Mouse (Mus musculus) lung, embryonic 16.5 days (tissue): ENCODE measurements around the gene Sppl2b. TPM values are rescaled to one million over a fixed set of nuclear protein-coding genes. Genes with fewer than 3 reads are reported as not detected.
A peak's percentile ranks its signal among the peaks of the same experiment; 100 is the strongest.

Source experiments
- ATAC-seq: fragments of 200-750 bp; cut with Nextera tagmentation; 2 replicates; pipeline ENCODE4 v1.8.0; 2017; ENCODE audit warnings: low read depth, mild to moderate bottlenecking, moderate library complexity
- H3K27ac ChIP-seq: fragments of 300-500 bp; sonication (generic); 2 replicates; pipeline ENCODE4 v1.5.1; 2014; ENCODE audit warnings: mild to moderate bottlenecking, control low read depth, low read length
- H3K27me3 ChIP-seq: fragments of 300-500 bp; sonication (generic); 2 replicates; pipeline ENCODE4 v1.6.1; 2014; ENCODE audit warnings: low read depth, low read length, mixed read lengths; ENCODE audit not compliant: control insufficient read depth, insufficient read depth
- H3K36me3 ChIP-seq: fragments of 300-500 bp; sonication (generic); 2 replicates; pipeline ENCODE4 v1.6.1; 2014; ENCODE audit warnings: low read length; ENCODE audit not compliant: control insufficient read depth, insufficient read depth
- H3K4me1 ChIP-seq: fragments of 300-500 bp; sonication (generic); replicated peaks from 2 replicates; pipeline ENCODE4 v1.6.1; 2014; ENCODE audit warnings: low read length, mixed read lengths; ENCODE audit not compliant: control insufficient read depth, insufficient read depth
- H3K4me2 ChIP-seq: fragments of 300-500 bp; sonication (generic); 2 replicates; pipeline ENCODE4 v1.6.1; 2014; ENCODE audit warnings: low read depth, low read length, control low read depth
- H3K4me3 ChIP-seq: fragments of 300-500 bp; sonication (generic); 2 replicates; pipeline ENCODE4 v1.5.1; 2014; ENCODE audit warnings: mild to moderate bottlenecking, low read length, control low read depth
- H3K9ac ChIP-seq: fragments of 300-500 bp; sonication (generic); 2 replicates; pipeline ENCODE4 v1.6.1; 2014; ENCODE audit warnings: low read length, control low read depth
- H3K9me3 ChIP-seq: fragments of 300-500 bp; sonication (generic); 2 replicates; pipeline ENCODE4 v1.6.1; 2016; ENCODE audit warnings: low read length; ENCODE audit not compliant: control insufficient read depth
- WGBS: fragments of 180-500 bp; shearing (Covaris S2); extraction: QIAGEN DNeasy Blood & Tissue Kit; methylation state at CpG from one replicate; pipeline ENCODE4 v1.1.7; 2014; 5-methylcytosine and 5-hydroxymethylcytosine counted together
- polyA plus RNA-seq: library from polyadenylated mRNA; unstranded; fragments of >200 nt; fragmentation: Nextera tagmentation; extraction: Ambion mirVana; gene quantifications from 2 replicates; pipeline ENCODE4 v1.2.1, GENCODE M21; 2015

Sppl2b gene
- polyA plus RNA-seq, 1 experiment from 2014 or later = 43.2 TPM

DNA sequence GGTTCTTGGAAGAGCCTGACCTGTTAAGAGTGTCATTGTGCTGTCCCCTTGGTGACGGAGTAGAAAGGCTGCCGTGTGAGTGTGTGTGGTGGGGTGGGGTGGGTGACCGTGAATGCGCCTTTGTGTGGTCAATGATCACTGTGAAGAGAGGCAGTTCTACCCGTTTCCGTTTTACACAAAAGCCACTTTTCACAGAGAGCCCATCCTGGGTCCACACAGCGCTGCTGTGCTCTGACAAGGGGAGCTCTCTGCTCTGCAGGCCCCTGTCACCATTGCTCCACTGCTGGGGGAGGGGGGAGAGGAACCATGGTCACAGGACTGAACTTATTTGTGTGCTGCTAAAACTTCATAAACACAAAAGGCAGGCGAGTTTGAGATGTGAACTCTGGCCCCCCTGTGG lies 2.3 kb downstream of the Sppl2b start:
- Histone ChIP-seq H3K4me2 (no peak overlapping the region), H3K4me3 (no peak overlapping the region), H3K27me3 (no peaks in the 10 kb centered on the region), H3K9me3 (no peaks in the 10 kb centered on the region), H3K27ac (peak overlapping the region; percentile 25), H3K36me3 (peaks cover 10% of the 10 kb centered on the region), H3K4me1 (peaks cover 27% of the 10 kb centered on the region), H3K9ac (peak overlapping the region; percentile 27)
- peak; percentile 26; the same call in 1 of the 2 replicates for ATAC-seq
- 48% methylated on average over 8 of the region's 8 CpGs for WGBS

DNA sequence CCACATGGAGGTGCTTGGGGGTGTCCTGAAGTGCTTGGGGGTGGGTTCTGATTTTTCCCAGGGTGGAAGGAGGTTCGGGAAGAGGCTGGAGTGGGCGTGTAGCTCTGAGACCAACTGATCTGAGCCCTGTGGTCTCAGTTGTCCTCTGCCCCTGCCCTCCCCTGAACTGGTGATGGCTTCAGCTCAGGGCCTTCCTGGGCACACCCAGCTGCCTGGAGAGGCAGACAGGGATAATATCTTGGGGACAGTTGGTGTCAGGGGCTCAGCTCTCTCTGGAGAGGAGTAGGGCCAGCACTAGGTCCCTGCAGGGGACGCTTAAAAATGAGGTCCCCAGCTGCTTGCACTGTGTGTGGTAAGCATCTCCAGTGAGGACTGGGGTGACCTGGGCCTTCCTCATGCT lies 2.8 kb downstream of the Sppl2b start:
- H3K27ac ChIP-seq = peak overlapping the region; percentile 25

DNA sequence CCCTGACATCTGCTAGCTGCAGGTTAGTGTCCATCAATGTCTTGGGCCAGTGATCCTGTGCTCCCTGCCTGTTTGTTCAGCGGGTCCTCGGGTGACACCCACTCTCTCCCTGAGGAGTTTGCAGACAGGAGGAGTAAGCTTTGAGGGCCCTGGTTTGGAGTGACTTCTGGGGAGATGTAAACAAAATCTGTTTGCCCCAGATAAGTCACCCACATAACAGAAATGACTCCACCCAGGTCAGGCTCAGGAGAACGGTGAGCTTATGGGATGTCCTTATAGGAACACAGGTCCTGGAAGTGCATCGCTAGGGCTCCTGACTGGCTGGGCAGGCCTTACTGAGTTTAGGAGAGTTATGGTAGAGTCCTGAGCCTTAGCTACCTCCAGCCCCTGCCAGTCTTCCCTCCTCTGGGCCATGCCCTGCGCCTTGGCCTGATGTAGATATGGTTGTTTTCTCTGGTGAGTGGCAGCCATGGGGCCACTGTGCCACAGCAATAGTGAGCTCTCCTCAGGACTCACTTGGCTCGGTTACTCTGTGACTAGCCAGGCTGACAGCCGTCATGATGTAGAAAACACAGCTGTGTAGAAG lies 3.4 kb downstream of the Sppl2b start:
- no peak overlapping the region for H3K4me2 ChIP-seq
- no peaks in the 10 kb centered on the region for H3K9me3 ChIP-seq
- H3K27me3 ChIP-seq = no peaks in the 10 kb centered on the region
- peaks cover 27% of the 10 kb centered on the region for H3K4me1 ChIP-seq
- no peak overlapping the region for H3K9ac ChIP-seq
- ATAC-seq = no peak
- no peak overlapping the region for H3K4me3 ChIP-seq
- peaks cover 8% of the 10 kb centered on the region; the same call in 1 of the 2 replicates for H3K36me3 ChIP-seq
- 52% methylated on average over 7 of the region's 7 CpGs for WGBS
- H3K27ac ChIP-seq = 0 out of 2 replicates have a peak overlapping the region, but pooled peaks have one; percentile 25

More for the DNA sequence above, 2.8 kb downstream of the Sppl2b start:
- Histone ChIP-seq H3K36me3 (peaks cover 8% of the 10 kb centered on the region; the same call in 1 of the 2 replicates), H3K4me2 (no peak overlapping the region), H3K27me3 (no peaks in the 10 kb centered on the region), H3K4me1 (peaks cover 27% of the 10 kb centered on the region), H3K9me3 (no peaks in the 10 kb centered on the region), H3K9ac (peak overlapping the region; percentile 27), H3K4me3 (no peak overlapping the region)
- ATAC-seq = no peak
- WGBS = 54% methylated on average over 3 of the region's 3 CpGs

DNA sequence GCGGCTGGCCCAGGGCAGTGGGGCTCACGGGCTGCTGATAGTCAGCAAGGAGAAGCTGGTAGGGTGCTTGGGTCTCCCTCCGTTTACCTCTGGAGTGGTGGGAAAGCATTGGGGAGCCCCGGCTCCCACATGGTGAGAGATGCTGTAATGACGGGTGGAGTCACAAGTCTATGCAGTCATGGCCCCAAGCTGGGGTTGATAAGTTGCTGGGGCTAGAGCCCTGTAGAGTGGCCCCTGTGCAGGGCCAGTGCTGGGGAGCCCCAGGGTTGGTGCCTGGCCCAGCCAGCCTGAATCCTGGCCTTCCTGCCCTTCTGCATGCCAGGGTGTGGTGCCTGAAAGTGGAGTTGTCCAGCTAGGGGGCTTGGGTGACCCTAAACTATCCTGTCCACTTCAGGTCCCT lies 7.2 kb downstream of the Sppl2b start:
- Histone ChIP-seq H3K9ac (no peak overlapping the region), H3K9me3 (no peaks in the 10 kb centered on the region), H3K4me2 (no peak overlapping the region), H3K27me3 (no peaks in the 10 kb centered on the region), H3K36me3 (peaks cover 14% of the 10 kb centered on the region), H3K4me3 (no peak overlapping the region), H3K4me1 (peaks cover 8% of the 10 kb centered on the region; the same call in 1 of the 2 replicates), H3K27ac (no peak overlapping the region)
- ATAC-seq = no peak
- WGBS = 89% methylated on average over 5 of the region's 5 CpGs

DNA sequence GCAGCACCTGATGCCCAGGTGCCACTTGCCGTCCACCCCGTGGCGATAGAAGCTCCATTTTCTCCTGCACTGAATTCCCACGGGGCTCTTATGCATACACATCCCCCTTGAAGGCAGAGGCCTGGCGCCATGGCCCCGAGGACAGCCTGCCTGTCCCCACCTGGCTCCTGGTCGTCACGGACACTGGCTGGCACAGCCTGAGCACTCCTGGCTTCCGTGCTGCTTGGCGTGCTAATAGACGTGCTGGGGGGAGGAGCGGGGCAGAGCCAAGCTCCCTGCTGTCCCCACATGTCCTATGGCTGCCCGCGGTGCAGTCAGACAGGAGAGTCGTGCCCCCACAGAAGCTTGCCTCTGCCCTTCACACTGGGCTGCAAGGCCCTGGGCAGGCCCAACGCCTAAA lies 9.4 kb downstream of the Sppl2b start:
- 83% methylated on average over 16 of the region's 16 CpGs for WGBS

DNA sequence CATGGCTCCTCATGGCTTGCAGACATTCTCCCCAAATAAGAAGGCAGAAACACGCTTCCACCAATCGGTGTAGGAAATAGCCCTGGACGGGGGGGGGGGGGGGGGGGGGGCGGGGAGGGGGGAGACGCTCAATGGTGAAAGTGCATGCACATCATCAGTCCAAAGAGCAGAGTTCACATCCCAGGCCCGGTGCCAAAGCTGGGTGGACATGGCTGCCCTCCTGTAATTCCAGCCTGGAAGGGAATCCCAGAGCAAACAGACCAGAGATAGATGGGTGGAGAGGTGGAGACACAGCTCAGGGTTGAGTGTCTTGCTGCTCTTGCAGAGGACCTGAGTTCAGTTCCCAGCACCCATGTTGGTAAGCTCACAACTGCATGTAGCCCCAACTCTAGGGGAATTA lies 15.9 kb downstream of the Sppl2b start:
- Histone ChIP-seq H3K27ac (no peak overlapping the region), H3K9me3 (no peaks in the 10 kb centered on the region), H3K27me3 (no peaks in the 10 kb centered on the region), H3K4me2 (no peak overlapping the region), H3K9ac (no peak overlapping the region), H3K4me3 (no peak overlapping the region), H3K36me3 (peaks cover 3% of the 10 kb centered on the region), H3K4me1 (no peaks in the 10 kb centered on the region)
- WGBS = 57% methylated on average over 1 of the region's 6 CpGs
- no peak for ATAC-seq

More for the DNA sequence above, 9.4 kb downstream of the Sppl2b start:
- no peaks in the 10 kb centered on the region for H3K27me3 ChIP-seq
- H3K27ac ChIP-seq = no peak overlapping the region
- H3K9me3 ChIP-seq = no peaks in the 10 kb centered on the region
- ATAC-seq = no peak
- H3K4me3 ChIP-seq = no peak overlapping the region
- H3K4me1 ChIP-seq = no peaks in the 10 kb centered on the region
- no peak overlapping the region for H3K9ac ChIP-seq
- no peak overlapping the region for H3K4me2 ChIP-seq
- peaks cover 16% of the 10 kb centered on the region for H3K36me3 ChIP-seq

DNA sequence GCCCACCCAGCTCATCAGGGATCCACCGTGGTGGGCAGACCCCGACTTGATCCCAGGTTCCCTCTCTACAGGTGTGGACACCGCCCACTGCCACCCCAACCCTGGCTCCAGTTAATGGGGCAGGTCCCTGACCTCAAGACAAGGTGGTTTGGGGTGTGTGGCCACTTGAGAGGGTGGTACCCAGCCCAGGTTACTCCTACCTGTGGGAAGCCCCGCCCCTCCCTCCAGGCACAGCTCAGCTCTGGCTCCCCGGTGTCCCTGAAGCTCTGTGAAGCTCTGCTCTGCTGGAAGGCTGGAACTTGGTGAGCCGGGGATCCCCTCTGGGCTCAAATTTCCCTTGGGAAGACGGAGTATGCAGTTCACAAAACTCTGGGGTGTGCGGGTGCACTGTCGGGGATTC lies 16.5 kb downstream of the Sppl2b start, which contains the start of gene Tmprss9:
TSS of gene Tmprss9 (plus strand) at position 268 of the 400 bp plus-strand sequence.
- no peak within 1 kb of the TSS for H3K9ac ChIP-seq
- no peak within 1 kb of the TSS for H3K4me3 ChIP-seq
- no peaks in the 10 kb centered on the region for H3K27me3 ChIP-seq
- H3K9me3 ChIP-seq = no peaks in the 10 kb centered on the region
- no peak within 1 kb of the TSS for H3K4me2 ChIP-seq
- H3K36me3 ChIP-seq = peaks cover 3% of the 10 kb centered on the region
- H3K4me1 ChIP-seq = no peaks in the 10 kb centered on the region
- H3K27ac ChIP-seq = no peak within 1 kb of the TSS
- 27% methylated on average over 9 of the region's 9 CpGs for WGBS
- no peak for ATAC-seq

DNA sequence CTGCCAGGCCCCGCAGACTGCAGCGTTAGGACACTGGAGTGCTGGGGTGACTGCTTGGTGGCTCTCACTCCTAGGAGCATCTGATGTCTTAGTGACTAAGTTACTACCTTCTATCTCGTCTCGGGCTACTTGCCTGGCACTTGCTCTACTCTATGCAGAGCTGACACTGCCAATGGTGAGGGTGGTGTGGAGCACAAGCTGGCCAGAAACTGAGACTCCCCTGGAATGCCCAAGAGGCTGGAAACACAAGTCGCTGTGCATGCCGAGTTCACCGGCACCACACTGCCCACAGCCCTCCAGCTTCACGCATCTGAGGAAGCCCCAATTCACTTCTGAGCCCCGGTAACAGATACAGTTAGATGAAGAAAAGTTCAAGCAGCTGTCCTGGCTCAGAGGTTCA lies 19.0 kb downstream of the Sppl2b start:
- Histone ChIP-seq H3K4me1 (no peaks in the 10 kb centered on the region), H3K27me3 (no peaks in the 10 kb centered on the region), H3K4me2 (no peak overlapping the region), H3K27ac (no peak overlapping the region), H3K4me3 (no peak overlapping the region), H3K36me3 (no peaks in the 10 kb centered on the region), H3K9ac (no peak overlapping the region; the same call in 1 of the 2 replicates), H3K9me3 (no peaks in the 10 kb centered on the region)
- no peak for ATAC-seq
- 68% methylated on average over 9 of the region's 9 CpGs for WGBS

DNA sequence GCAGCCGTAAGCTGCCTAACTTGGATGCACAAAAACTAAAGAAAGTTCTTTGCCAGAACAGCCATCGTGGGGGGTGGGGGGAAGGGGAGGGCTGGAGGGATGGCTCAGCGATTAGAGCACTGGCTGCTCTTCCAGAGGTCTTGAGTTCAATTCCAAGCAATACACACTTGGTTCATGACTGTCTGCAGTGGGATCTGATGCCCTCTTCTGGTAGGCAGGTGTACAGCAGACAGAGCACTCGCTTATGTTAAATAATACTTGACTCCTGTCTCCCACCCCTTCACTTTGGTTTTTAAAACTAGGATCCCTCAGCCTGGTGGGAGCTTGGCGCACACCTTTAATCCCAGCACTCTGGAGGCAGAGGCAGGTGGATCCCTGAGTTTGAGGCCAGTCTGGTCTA lies 21.0 kb downstream of the Sppl2b start:
- Histone ChIP-seq H3K4me1 (no peaks in the 10 kb centered on the region), H3K4me3 (no peak overlapping the region), H3K36me3 (no peaks in the 10 kb centered on the region), H3K9me3 (no peaks in the 10 kb centered on the region), H3K27ac (no peak overlapping the region), H3K9ac (no peak overlapping the region), H3K4me2 (no peak overlapping the region), H3K27me3 (no peaks in the 10 kb centered on the region)
- WGBS = 29% methylated on average over 5 of the region's 5 CpGs
- no peak for ATAC-seq
